Mouse (Mus musculus): ENCODE data around the gene Clk3. TPM values are rescaled to one million over a fixed set of nuclear protein-coding genes. Genes with fewer than 3 reads are reported as not detected.
A peak's percentile ranks its signal among the peaks of the same experiment; 100 is the strongest.

The Clk3 gene
- polyA plus RNA-seq, 1 experiment from 2014 or later = 75.4 TPM

DNA sequence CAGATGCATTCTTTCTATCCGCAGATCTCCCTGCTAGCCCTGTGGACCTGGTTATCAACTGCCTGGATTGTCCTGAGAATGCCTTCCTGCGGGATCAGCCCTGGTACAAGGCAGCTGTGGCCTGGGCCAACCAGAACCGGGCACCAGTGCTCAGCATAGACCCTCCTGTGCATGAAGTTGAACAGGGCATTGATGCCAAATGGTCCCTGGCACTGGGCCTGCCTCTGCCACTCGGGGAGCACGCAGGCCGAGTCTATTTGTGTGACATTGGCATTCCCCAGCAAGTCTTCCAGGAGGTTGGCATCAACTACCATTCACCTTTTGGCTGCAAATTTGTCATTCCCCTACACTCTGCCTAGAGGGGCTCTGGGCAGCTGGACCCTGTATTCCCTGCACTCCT, 17.5 kb downstream of the Clk3 start:
- Histone ChIP-seq H3K4me3 (no peak overlapping the region), H3K9ac (no peak overlapping the region), H3K27ac (no peak overlapping the region), H3K4me2 (no peak overlapping the region), H3K36me3 (replicated peaks) (peaks cover 64% of the 10 kb centered on the region), H3K4me1 (no peaks in the 10 kb centered on the region), H3K27me3 (replicated peaks) (no peaks in the 10 kb centered on the region), H3K9me3 (no peaks in the 10 kb centered on the region)
- WGBS = 89% methylated on average over 6 of the region's 6 CpGs
- no peak for ATAC-seq (replicated peaks)

DNA sequence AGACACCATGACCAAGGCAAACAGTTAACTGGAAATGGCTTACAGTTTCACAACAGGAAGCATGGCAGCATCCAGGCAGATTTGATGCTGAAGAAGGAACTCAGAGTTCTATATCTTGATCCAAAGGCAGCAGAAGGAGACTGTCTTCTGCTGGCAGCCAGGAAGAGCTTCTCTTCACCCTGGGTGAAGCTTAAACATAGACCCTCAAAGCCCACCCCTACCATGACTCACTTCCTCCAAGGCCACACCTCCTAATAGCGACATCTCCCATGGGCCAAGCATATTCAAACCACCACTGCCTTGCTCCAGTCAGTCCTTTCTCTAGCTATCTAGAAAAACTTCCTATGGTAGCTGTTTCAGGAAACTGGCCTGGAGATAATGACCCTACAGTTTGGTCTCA, 18.6 kb downstream of the Clk3 start:
- Histone ChIP-seq H3K9me3 (no peaks in the 10 kb centered on the region), H3K9ac (no peak overlapping the region), H3K4me1 (no peaks in the 10 kb centered on the region), H3K4me3 (no peak overlapping the region), H3K27me3 (replicated peaks) (no peaks in the 10 kb centered on the region), H3K27ac (no peak overlapping the region), H3K36me3 (replicated peaks) (peaks cover 54% of the 10 kb centered on the region), H3K4me2 (no peak overlapping the region)
- no peak for ATAC-seq (replicated peaks)
- WGBS = 84% methylated on average over 1 of the region's 1 CpGs

DNA sequence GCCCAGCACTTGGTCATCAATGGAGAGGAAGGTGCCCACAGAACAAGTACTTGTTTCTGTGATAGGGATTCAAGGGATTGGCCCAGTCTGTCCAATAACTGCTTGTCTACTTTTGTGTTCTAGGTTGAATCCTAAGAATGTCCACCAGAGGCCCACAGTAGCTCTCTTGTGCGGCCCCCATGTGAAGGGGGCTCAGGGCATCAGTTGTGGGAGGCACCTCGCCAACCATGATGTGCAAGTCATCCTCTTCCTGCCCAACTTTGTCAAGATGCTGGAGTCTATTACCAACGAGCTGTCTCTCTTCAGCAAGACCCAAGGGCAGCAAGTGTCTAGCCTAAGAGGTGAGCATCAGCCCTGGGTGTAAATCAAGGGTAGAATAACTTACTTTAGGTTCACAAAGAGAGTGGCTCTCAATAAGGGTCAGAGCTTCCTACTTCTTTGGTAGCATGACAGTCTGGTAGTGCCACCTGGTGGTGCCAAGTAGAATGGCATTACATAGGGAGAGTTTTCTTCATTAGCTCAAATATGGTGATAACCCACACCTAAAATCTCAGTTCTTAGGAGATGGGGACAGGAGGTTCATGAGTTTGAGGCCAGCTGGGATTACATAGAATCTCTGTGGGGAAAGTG, 21.1 kb downstream of the Clk3 start:
- Histone ChIP-seq H3K4me2 (no peak overlapping the region), H3K27me3 (replicated peaks) (no peaks in the 10 kb centered on the region), H3K4me3 (no peak overlapping the region), H3K27ac (no peak overlapping the region), H3K9me3 (no peaks in the 10 kb centered on the region), H3K4me1 (no peaks in the 10 kb centered on the region), H3K9ac (no peak overlapping the region), H3K36me3 (replicated peaks) (peaks cover 29% of the 10 kb centered on the region)
- ATAC-seq (replicated peaks) = peak; percentile 58; the same call in 1 of the 2 replicates
- 76% methylated on average over 3 of the region's 3 CpGs for WGBS

DNA sequence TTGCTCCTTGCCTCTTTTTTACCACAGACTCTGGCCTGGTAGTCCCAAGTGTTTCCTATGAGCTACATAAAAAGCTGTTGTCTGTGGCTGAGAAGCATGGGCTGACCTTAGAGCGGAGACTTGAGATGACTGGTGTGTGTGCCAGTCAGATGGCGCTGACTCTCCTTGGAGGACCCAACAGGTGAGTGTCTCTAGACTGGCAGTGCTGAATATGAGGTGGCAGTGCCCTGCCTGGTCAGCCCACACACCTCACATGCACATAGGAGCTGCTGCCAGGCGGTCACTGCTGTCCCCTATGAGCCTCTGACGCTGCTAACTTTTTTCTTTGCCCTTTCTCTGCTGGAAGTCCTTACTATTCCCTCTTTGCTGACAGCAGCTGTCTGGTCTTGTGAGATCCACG, 25.8 kb downstream of the Clk3 start:
- H3K36me3 ChIP-seq (replicated peaks) = no peaks in the 10 kb centered on the region; the same call in 1 of the 2 replicates
- H3K27me3 ChIP-seq (replicated peaks) = no peaks in the 10 kb centered on the region
- no peak for ATAC-seq (replicated peaks)
- H3K4me1 ChIP-seq = no peaks in the 10 kb centered on the region
- H3K9ac ChIP-seq = no peak overlapping the region
- no peak overlapping the region for H3K4me2 ChIP-seq
- WGBS = 87% methylated on average over 5 of the region's 5 CpGs
- no peak overlapping the region for H3K4me3 ChIP-seq
- H3K27ac ChIP-seq = no peak overlapping the region
- no peaks in the 10 kb centered on the region for H3K9me3 ChIP-seq

DNA sequence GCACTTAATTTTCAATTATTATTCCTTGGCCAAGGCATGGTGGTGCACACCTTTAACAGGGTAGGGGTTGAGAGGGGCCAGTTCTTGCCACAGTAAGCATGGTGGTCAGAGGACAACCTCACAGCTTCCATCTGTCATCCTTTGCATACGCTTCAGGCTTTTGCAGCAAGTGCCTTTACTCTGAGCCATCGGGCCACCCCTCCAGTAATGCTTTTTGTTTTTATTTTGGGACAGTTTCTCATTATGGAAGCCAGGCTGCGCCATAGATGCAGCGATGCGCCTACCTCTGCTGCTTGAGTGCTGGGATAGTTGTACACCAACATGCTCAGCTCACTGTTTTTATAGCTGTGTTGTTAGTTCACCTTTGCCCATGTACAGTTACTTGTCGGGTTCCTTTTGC, 32.1 kb downstream of the Clk3 start:
- Histone ChIP-seq H3K4me1 (no peaks in the 10 kb centered on the region), H3K4me3 (no peak overlapping the region), H3K9me3 (no peaks in the 10 kb centered on the region), H3K9ac (no peak overlapping the region), H3K36me3 (replicated peaks) (0 out of 2 replicates have a peak, but pooled peaks cover 9% of the 10 kb centered on the region), H3K27ac (no peak overlapping the region), H3K4me2 (no peak overlapping the region), H3K27me3 (replicated peaks) (no peaks in the 10 kb centered on the region)
- WGBS = 98% methylated on average over 6 of the region's 6 CpGs
- ATAC-seq (replicated peaks) = no peak

DNA sequence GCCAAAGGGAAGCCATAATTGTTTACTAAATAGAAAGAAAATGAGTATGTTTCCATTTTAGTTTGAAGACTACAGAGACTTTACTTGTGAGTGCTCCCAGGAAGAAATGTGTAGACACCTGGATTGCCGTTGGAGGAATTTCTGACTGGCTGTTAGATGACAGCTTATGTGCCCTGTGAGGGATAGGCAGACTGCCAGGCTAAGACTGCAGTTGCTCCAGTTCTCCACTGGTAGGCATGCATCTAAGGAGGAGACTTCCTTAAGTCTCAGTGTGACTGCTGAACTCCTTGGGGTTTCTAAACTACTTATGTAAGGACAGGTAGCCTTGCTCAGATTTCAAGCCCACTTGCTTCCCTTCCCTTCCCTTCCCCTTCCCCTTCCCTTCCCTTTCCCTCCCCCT, 37.3 kb downstream of the Clk3 start:
- Histone ChIP-seq H3K4me1 (no peaks in the 10 kb centered on the region), H3K27ac (no peak overlapping the region), H3K4me3 (no peak overlapping the region), H3K9me3 (no peaks in the 10 kb centered on the region), H3K27me3 (replicated peaks) (no peaks in the 10 kb centered on the region), H3K36me3 (replicated peaks) (peaks cover 16% of the 10 kb centered on the region; the same call in 1 of the 2 replicates), H3K4me2 (no peak overlapping the region), H3K9ac (no peak overlapping the region)
- no peak for ATAC-seq (replicated peaks)
- 96% methylated on average over 1 of the region's 1 CpGs for WGBS

DNA sequence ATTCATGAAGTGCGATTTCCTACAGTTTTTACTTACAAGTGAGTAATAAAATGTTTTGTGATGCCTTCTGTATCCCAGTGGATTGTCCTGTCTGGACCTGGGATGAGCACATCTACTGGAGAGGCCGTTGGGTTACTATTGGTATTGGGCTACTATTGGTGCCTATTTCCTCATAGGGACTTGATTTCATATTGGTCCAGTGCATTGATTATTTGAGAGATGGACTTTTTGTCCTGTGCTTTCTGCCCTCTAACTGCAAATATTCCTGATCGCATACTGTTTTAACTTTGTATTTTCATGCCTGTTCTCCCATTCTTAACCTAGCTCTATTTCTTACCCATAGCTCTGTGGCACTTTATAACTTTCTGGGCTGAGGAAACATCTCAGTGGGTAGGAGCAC, 41.0 kb downstream of the Clk3 start:
- no peak for ATAC-seq (replicated peaks)
- Histone ChIP-seq H3K4me3 (no peak overlapping the region), H3K27ac (no peak overlapping the region), H3K4me1 (no peaks in the 10 kb centered on the region), H3K9ac (no peak overlapping the region), H3K9me3 (no peaks in the 10 kb centered on the region), H3K4me2 (no peak overlapping the region), H3K27me3 (replicated peaks) (no peaks in the 10 kb centered on the region), H3K36me3 (replicated peaks) (peaks cover 16% of the 10 kb centered on the region)
- WGBS = 98% methylated on average over 3 of the region's 3 CpGs

DNA sequence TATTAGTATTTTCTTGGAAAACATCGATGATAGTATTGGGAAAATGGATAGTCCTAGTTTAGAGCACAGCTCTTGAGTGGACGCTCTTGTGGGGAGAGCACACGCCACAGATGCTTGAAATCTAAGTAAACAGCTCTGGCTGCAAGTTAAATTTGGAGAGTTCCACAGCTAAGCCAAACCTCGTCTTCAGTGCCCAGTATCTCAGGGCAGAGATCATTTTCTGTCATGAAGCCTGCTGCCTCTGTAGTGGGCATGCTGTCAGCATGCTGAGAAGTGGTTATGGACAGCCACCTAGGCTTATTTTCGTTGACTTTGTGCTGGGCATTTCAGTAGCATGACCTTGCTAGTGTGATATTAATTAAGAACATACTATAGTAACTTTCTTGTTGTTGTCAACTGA, 41.9 kb downstream of the Clk3 start:
- Histone ChIP-seq H3K4me1 (no peaks in the 10 kb centered on the region), H3K27me3 (replicated peaks) (no peaks in the 10 kb centered on the region), H3K27ac (no peak overlapping the region), H3K9me3 (no peaks in the 10 kb centered on the region), H3K9ac (no peak overlapping the region), H3K4me2 (no peak overlapping the region), H3K36me3 (replicated peaks) (peaks cover 14% of the 10 kb centered on the region), H3K4me3 (no peak overlapping the region)
- ATAC-seq (replicated peaks) = no peak
- 85% methylated on average over 5 of the region's 5 CpGs for WGBS

DNA sequence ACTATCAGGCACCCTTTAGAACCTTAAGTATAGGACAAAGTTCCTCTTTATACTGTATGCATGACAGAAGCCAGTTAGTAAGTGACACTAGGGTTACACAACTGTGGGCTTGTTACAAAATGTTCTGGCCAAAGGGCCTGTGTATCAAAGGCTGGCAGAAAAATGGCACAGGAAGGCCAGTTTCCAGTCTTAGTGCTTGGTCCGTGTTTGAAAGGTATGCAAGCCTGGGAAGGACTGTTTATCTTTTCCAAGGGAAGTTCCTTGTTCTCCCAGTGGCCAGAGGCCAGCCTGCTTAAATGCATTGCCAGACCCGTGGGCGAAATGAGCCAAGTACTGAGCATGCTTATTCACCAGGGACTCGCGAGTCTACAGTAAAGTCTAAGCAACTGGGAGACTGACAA, 42.3 kb downstream of the Clk3 start:
- Histone ChIP-seq H3K4me1 (no peaks in the 10 kb centered on the region), H3K4me2 (no peak overlapping the region), H3K36me3 (replicated peaks) (peaks cover 17% of the 10 kb centered on the region), H3K4me3 (no peak overlapping the region), H3K9me3 (no peaks in the 10 kb centered on the region), H3K27me3 (replicated peaks) (no peaks in the 10 kb centered on the region), H3K27ac (no peak overlapping the region), H3K9ac (no peak overlapping the region)
- 73% methylated on average over 5 of the region's 5 CpGs for WGBS
- no peak for ATAC-seq (replicated peaks)

DNA sequence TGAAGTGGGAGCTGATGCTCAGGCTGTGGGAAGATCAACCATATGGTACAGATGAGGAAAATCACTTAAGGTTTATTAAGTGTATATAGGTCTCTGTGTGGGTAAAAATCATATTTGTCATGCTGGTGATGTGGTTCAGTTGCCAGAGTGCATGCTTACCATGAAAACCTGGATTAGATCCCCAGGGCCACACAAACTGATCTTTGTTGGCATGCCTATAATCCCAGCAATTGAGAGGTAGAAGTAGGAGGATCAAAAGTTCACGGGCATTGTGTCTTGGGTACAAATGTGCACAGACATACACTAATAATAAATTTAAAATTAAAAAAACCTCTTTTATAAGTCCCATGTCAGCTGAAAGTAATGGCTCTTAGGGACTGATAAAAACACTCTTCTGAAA, 43.3 kb downstream of the Clk3 start:
- H3K9me3 ChIP-seq = no peaks in the 10 kb centered on the region
- no peaks in the 10 kb centered on the region for H3K27me3 ChIP-seq (replicated peaks)
- ATAC-seq (replicated peaks) = no peak
- no peak overlapping the region for H3K9ac ChIP-seq
- no peaks in the 10 kb centered on the region for H3K4me1 ChIP-seq
- WGBS = 76% methylated on average over 1 of the region's 1 CpGs
- H3K36me3 ChIP-seq (replicated peaks) = peaks cover 16% of the 10 kb centered on the region
- no peak overlapping the region for H3K27ac ChIP-seq
- no peak overlapping the region for H3K4me2 ChIP-seq
- no peak overlapping the region for H3K4me3 ChIP-seq

DNA sequence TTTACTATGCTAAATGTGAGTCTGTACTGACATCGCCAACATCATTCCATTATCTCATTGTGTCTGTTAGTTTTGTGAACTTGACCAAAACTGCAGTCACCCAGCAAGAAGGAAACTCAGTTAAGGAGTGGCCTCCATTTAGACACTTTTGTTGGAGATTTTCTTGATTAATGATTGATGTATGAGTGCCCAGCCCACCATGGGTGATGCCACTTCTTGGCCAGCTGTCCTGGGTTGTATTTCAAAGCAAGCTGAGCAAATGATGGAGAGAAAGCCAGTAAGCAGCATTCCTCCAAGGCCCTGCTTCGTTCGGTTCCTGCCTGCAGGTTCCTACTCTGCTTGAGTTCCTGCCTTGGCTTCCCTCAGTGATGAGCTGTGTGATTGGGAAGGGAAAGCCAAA, 44.9 kb downstream of the Clk3 start:
- no peak overlapping the region for H3K27ac ChIP-seq
- no peak overlapping the region for H3K4me3 ChIP-seq
- H3K4me1 ChIP-seq = no peaks in the 10 kb centered on the region
- H3K4me2 ChIP-seq = no peak overlapping the region
- no peaks in the 10 kb centered on the region for H3K9me3 ChIP-seq
- 87% methylated on average over 3 of the region's 3 CpGs for WGBS
- H3K9ac ChIP-seq = no peak overlapping the region
- H3K27me3 ChIP-seq (replicated peaks) = no peaks in the 10 kb centered on the region
- no peak for ATAC-seq (replicated peaks)
- H3K36me3 ChIP-seq (replicated peaks) = peaks cover 21% of the 10 kb centered on the region

DNA sequence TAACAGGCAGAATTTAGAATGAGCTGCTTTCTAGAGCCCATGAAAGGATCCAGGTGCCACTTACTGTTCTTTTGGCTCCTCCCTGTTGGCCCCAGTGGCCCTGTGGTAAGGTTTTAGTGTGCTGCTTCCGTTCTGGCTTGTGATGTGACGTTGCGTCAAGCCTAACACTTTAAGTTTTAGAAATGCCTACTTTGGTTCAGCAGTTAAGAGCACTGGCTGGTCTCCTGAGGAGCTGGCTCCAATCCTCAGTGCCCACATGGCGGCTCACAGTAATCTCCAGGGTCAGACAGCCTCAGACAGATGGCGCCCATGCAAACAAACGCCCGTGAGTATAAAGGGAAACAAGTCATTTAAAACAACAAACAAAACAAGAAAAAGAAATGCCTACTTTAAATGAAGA, 47.3 kb downstream of the Clk3 start:
- peaks cover 36% of the 10 kb centered on the region for H3K36me3 ChIP-seq (replicated peaks)
- no peak overlapping the region for H3K4me3 ChIP-seq
- no peak for ATAC-seq (replicated peaks)
- WGBS = 88% methylated on average over 7 of the region's 7 CpGs
- H3K27ac ChIP-seq = no peak overlapping the region
- H3K27me3 ChIP-seq (replicated peaks) = no peaks in the 10 kb centered on the region
- H3K9me3 ChIP-seq = no peaks in the 10 kb centered on the region
- H3K4me1 ChIP-seq = no peaks in the 10 kb centered on the region
- H3K4me2 ChIP-seq = no peak overlapping the region
- H3K9ac ChIP-seq = no peak overlapping the region

DNA sequence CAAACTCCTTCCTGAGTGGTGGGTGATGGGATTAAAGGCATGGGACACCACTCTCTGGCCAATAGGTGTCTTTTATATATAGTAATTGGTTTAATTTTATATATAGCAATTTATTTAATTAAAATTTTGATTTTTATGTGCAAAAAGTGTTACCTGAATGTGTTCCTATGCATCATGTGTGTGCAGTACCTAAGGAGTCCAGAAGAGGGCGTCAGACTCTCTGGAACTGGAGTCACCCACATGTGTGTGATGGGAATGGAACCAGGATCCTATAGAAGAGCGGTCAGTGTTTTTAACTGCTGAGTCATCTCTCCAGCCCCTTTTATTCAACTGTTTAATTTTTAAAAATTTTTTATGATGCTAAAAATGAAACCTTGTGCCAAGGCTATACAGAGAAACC, 53.5 kb downstream of the Clk3 start:
- H3K4me2 ChIP-seq = no peak overlapping the region
- 74% methylated on average over 2 of the region's 2 CpGs for WGBS

More for the DNA sequence above, 53.5 kb downstream of the Clk3 start:
- H3K27me3 ChIP-seq (replicated peaks) = no peaks in the 10 kb centered on the region
- H3K4me1 ChIP-seq = peaks cover 17% of the 10 kb centered on the region
- no peak overlapping the region for H3K9ac ChIP-seq
- H3K9me3 ChIP-seq = no peaks in the 10 kb centered on the region
- H3K4me3 ChIP-seq = no peak overlapping the region
- no peak overlapping the region for H3K27ac ChIP-seq
- peaks cover 23% of the 10 kb centered on the region for H3K36me3 ChIP-seq (replicated peaks)
- no peak for ATAC-seq (replicated peaks)

Measured in midbrain, embryonic 15.5 days (tissue).